Mouse (Mus musculus): Measurements from ENCODE around the gene Gm20696. TPM values are rescaled to one million over a fixed set of nuclear protein-coding genes. Genes with fewer than 3 reads are reported as not detected.

Gm20696 gene
- polyA plus RNA-seq, 1 experiment: 3.0 TPM

- Histone ChIP-seq H3K27ac (ENCODE audit: insufficient read depth, low read length) (no peak overlapping the region), H3K4me3 (ENCODE audit: insufficient read depth, low read length) (no peak overlapping the region), H3K4me1 (ENCODE audit: control insufficient read depth, insufficient read depth, low read length) (0 out of 2 replicates have a peak, but pooled peaks cover 2% of the 10 kb centered on the region)
- no peak for TF ChIP-seq CTCF (IDR thresholded peaks at IDR 0.05; ENCODE audit: extremely low read depth, insufficient read depth, low read length)
Observed at GRCm38 (mm10) chr6:99344966-99345365, 321.6 kb downstream of the Gm20696 start.

DNA sequence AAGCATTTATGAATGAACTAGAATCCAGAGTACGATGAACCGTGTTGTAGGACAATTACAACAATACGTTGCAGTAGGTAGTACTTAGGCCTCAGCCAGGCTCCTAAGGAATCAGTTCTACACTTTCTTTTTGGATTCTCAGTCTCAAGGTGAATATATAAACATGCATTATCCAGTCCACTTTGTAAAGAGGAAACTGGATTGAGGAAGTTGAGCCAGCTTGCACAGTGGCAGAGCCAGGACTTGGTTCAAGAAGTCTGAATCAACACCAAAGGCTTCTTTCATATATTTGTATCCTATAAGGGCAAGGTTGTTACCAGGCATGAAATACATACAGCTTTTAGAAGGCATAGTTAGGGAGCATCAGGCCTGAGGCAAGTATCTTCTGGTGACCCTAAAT lies 322.2 kb downstream of the Gm20696 start:
- Histone ChIP-seq H3K4me3 (ENCODE audit: insufficient read depth, low read length) (no peak overlapping the region), H3K4me1 (ENCODE audit: control insufficient read depth, insufficient read depth, low read length) (peaks cover 3% of the 10 kb centered on the region; the same call in 1 of the 2 replicates), H3K27ac (ENCODE audit: insufficient read depth, low read length) (no peak overlapping the region)
- no peak for TF ChIP-seq CTCF (IDR thresholded peaks at IDR 0.05; ENCODE audit: extremely low read depth, insufficient read depth, low read length)
- TF ChIP-seq POLR2A (IDR thresholded peaks at IDR 0.05; ENCODE audit: extremely low read depth, insufficient read depth, low read length): no peak

DNA sequence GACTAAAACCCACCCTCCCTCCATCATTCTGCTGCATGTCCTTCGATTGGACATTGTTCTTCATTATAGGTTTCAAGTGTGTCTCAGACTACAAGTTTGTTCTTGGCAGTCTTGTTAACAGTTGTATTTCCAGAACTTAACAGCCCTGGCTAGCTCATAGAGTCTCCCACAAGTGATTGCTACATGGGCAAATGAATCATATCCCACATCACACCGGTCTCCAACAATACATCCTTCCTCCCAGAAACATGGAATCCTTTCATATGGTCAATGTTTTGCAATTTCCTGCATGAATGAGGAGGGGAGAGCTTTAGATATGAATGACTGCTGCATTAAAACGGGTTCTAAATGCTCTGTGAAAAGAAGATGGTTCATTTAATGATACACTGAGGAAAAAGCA lies 322.8 kb downstream of the Gm20696 start:
- TF ChIP-seq CTCF (IDR thresholded peaks at IDR 0.05; ENCODE audit: extremely low read depth, insufficient read depth, low read length) (no peak), POLR2A (IDR thresholded peaks at IDR 0.05; ENCODE audit: extremely low read depth, insufficient read depth, low read length) (no peak)
- Histone ChIP-seq H3K4me3 (ENCODE audit: insufficient read depth, low read length) (no peak overlapping the region), H3K27ac (ENCODE audit: insufficient read depth, low read length) (no peak overlapping the region), H3K4me1 (ENCODE audit: control insufficient read depth, insufficient read depth, low read length) (peaks cover 6% of the 10 kb centered on the region)

- H3K4me3 ChIP-seq (ENCODE audit: insufficient read depth, low read length): no peak overlapping the region
Observed at GRCm38 (mm10) chr6:99342416-99342815, 324.2 kb downstream of the Gm20696 start.

DNA sequence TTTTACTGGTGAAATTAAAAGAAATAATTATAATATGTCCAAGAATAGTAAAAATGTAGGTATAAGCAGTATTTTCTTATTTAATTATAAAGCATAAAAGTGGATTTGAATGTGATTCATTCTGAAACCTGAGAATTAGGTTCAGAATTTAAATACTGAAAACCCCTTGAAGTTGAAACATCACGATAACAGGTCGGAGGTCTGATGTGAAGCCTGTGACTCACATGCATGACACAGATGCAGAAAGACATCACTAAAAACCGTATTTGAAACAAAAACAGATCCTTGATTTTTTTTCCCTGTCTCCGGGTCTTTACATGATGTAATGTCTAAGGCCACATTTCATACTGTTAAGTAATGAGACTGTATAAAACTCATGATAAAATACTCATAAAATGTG lies 325.7 kb downstream of the Gm20696 start:
- H3K27ac ChIP-seq (ENCODE audit: insufficient read depth, low read length): no peak overlapping the region
- H3K4me3 ChIP-seq (ENCODE audit: insufficient read depth, low read length): no peak overlapping the region
- peaks cover 4% of the 10 kb centered on the region for H3K4me1 ChIP-seq (ENCODE audit: control insufficient read depth, insufficient read depth, low read length)
- TF ChIP-seq POLR2A (IDR thresholded peaks at IDR 0.05; ENCODE audit: extremely low read depth, insufficient read depth, low read length): no peak
- no peak for TF ChIP-seq CTCF (IDR thresholded peaks at IDR 0.05; ENCODE audit: extremely low read depth, insufficient read depth, low read length)

More at GRCm38 (mm10) chr6:99342416-99342815, 324.2 kb downstream of the Gm20696 start:
- H3K4me1 ChIP-seq (ENCODE audit: control insufficient read depth, insufficient read depth, low read length): peaks cover 4% of the 10 kb centered on the region
- TF ChIP-seq POLR2A (IDR thresholded peaks at IDR 0.05; ENCODE audit: extremely low read depth, insufficient read depth, low read length): no peak
- no peak for TF ChIP-seq CTCF (IDR thresholded peaks at IDR 0.05; ENCODE audit: extremely low read depth, insufficient read depth, low read length)
- no peak overlapping the region for H3K27ac ChIP-seq (ENCODE audit: insufficient read depth, low read length)

DNA sequence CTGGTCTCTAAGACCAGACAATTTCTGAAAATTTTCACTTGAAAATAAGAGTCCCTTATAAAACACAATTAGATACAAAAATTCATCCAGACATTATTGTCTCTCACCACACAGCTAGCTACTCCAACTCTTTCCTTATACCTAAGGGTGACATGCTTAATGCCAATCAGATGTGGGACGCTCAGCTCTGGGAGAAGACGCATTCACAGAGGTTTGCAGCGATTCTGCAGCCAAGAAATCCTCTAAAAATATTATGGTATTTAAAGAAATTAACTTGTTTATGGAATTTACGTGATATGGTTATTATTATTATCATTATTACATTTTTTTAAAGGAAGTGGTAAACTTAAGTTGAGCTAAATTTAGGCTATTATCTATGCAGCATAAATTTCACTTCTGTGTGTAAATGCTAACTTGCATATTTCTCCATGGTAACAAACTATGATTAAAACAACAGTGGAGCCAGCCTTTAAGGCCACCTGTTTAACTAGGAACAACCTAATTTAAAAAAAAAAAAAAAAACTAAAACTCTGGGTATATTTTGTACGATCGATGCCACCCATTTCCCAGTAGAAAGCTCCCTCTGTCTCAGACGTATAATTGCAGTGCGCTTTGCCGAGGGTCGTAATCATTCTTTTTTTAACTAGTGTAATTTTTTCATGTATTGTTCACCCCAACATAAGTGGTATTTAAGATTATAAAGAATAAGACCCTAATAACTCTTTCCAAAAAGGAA lies 326.4 kb downstream of the Gm20696 start:
- no peak overlapping the region for H3K4me3 ChIP-seq (ENCODE audit: insufficient read depth, low read length)
- peaks cover 4% of the 10 kb centered on the region for H3K4me1 ChIP-seq (ENCODE audit: control insufficient read depth, insufficient read depth, low read length)
- TF ChIP-seq POLR2A (IDR thresholded peaks at IDR 0.05; ENCODE audit: extremely low read depth, insufficient read depth, low read length) (no peak), CTCF (IDR thresholded peaks at IDR 0.05; ENCODE audit: extremely low read depth, insufficient read depth, low read length) (no peak)
- no peak overlapping the region for H3K27ac ChIP-seq (ENCODE audit: insufficient read depth, low read length)

DNA sequence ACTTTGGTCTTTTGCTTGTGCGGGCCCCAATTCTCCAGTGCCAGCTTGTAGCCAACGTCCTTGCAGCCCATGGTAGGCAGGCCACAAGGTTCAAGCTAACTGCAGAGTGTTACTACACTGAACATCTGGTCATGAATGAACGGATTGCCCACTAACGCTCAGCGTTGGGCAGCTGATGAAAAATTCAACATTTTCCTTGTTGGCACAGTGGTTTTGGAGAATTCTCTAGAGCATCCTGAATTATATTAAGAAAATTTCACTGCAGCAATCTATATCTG lies 327.3 kb downstream of the Gm20696 start:
- TF ChIP-seq POLR2A (IDR thresholded peaks at IDR 0.05; ENCODE audit: extremely low read depth, insufficient read depth, low read length) (no peak), CTCF (IDR thresholded peaks at IDR 0.05; ENCODE audit: extremely low read depth, insufficient read depth, low read length) (no peak)
- Histone ChIP-seq H3K4me1 (ENCODE audit: control insufficient read depth, insufficient read depth, low read length) (peaks cover 4% of the 10 kb centered on the region), H3K27ac (ENCODE audit: insufficient read depth, low read length) (no peak overlapping the region), H3K4me3 (ENCODE audit: insufficient read depth, low read length) (no peak overlapping the region)

GRCm38 (mm10) chr6:99338593-99339342 lies 327.8 kb downstream of the Gm20696 start:
- Histone ChIP-seq H3K27ac (ENCODE audit: insufficient read depth, low read length) (no peak overlapping the region), H3K4me1 (ENCODE audit: control insufficient read depth, insufficient read depth, low read length) (peaks cover 4% of the 10 kb centered on the region), H3K4me3 (ENCODE audit: insufficient read depth, low read length) (no peak overlapping the region)
- TF ChIP-seq CTCF (IDR thresholded peaks at IDR 0.05; ENCODE audit: extremely low read depth, insufficient read depth, low read length) (no peak), POLR2A (IDR thresholded peaks at IDR 0.05; ENCODE audit: extremely low read depth, insufficient read depth, low read length) (no peak)

- peaks cover 4% of the 10 kb centered on the region for H3K4me1 ChIP-seq (ENCODE audit: control insufficient read depth, insufficient read depth, low read length)
- H3K27ac ChIP-seq (ENCODE audit: insufficient read depth, low read length): no peak overlapping the region
- TF ChIP-seq CTCF (IDR thresholded peaks at IDR 0.05; ENCODE audit: extremely low read depth, insufficient read depth, low read length) (no peak), POLR2A (IDR thresholded peaks at IDR 0.05; ENCODE audit: extremely low read depth, insufficient read depth, low read length) (no peak)
- H3K4me3 ChIP-seq (ENCODE audit: insufficient read depth, low read length): no peak overlapping the region
Observed at GRCm38 (mm10) chr6:99338174-99338573, 328.4 kb downstream of the Gm20696 start.

GRCm38 (mm10) chr6:99337575-99337974 lies 329.0 kb downstream of the Gm20696 start:
- no peak overlapping the region for H3K4me3 ChIP-seq (ENCODE audit: insufficient read depth, low read length)
- no peak overlapping the region for H3K27ac ChIP-seq (ENCODE audit: insufficient read depth, low read length)
- TF ChIP-seq POLR2A (IDR thresholded peaks at IDR 0.05; ENCODE audit: extremely low read depth, insufficient read depth, low read length) (no peak), CTCF (IDR thresholded peaks at IDR 0.05; ENCODE audit: extremely low read depth, insufficient read depth, low read length) (no peak)
- H3K4me1 ChIP-seq (ENCODE audit: control insufficient read depth, insufficient read depth, low read length): peaks cover 4% of the 10 kb centered on the region
